Mouse (Mus musculus): ENCODE measurements around the gene Atf7ip2. TPM values are rescaled to one million over a fixed set of nuclear protein-coding genes. Genes with fewer than 3 reads are reported as not detected.
A peak's percentile ranks its signal among the peaks of the same experiment; 100 is the strongest.

Gene Atf7ip2
- polyA plus RNA-seq, 1 experiment = not detected

DNA sequence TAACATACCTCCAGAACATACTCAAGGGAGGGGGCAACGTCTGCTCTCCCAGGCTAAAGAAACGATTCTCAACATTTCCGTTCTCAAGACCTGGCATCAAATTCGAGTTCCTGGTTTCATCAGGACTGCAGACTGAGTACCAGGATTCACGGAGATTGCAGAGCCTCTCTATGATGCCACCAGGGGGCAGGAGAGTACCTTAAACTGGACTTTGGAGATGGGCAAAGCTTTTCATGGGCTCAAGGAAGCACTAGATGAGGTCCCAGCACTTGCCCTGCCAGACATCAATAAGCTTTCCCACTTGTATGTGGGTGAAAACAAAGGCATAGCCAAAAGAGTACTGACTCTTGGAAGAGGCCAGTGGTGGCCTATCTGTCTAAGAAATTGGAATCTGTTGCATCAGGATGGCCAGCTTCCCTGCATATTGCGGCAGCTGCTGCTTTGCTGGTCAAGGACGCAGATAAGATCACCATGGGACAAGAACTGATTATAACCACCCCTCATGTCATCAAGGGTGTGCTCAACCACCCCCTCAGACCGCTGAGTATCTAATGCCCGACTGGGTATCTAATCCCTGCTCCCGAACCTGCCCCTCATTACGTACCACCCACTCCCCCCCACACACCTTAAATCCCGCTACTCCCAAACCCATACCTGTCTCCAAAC, 87.9 kb downstream of the Atf7ip2 start:
- H3K4me2 ChIP-seq (ENCODE audit: low read depth) = no peak overlapping the region
- no peaks in the 10 kb centered on the region for H3K27me3 ChIP-seq (ENCODE audit: control insufficient read depth, insufficient read depth, insufficient read length)
- no peaks in the 10 kb centered on the region for H3K79me2 ChIP-seq (ENCODE audit: control insufficient read depth, insufficient read depth)
- H3K4me3 ChIP-seq = no peak overlapping the region
- TF ChIP-seq E2F4 (IDR thresholded peaks at IDR 0.05; ENCODE audit: insufficient read depth) (no peak), MYOD1 (IDR thresholded peaks at IDR 0.05; ENCODE audit: control insufficient read depth in 1 of 3, insufficient read length in 2 of 3, low read depth in 2 of 3) (peak in 1 of 3 experiments; percentile 22), CEBPB (IDR thresholded peaks at IDR 0.05; ENCODE audit: insufficient read depth, poor library complexity, severe bottlenecking) (no peak), MAX (IDR thresholded peaks at IDR 0.05; ENCODE audit: low read depth) (no peak), SRF (IDR thresholded peaks at IDR 0.05; ENCODE audit: control insufficient read depth, insufficient read length, low read depth) (no peak), USF1 (IDR thresholded peaks at IDR 0.05; ENCODE audit: low read depth) (no peak), MYOG (IDR thresholded peaks at IDR 0.05; ENCODE audit: control insufficient read depth in 1 of 3, insufficient read depth in 1 of 3, insufficient read length in 2 of 3, low read depth in 2 of 3) (peak in 2 of 3 experiments; percentile 20 to 55), TCF12 (IDR thresholded peaks at IDR 0.05; ENCODE audit: insufficient read depth, poor library complexity, severe bottlenecking) (no peak), POLR2AphosphoS2 (IDR thresholded peaks at IDR 0.05; ENCODE audit: insufficient read length, low read depth) (peak; percentile 94)
- no peak overlapping the region for H3ac ChIP-seq (ENCODE audit: control insufficient read depth, insufficient read length)
- H3K36me3 ChIP-seq (ENCODE audit: control insufficient read depth, insufficient read depth) = peaks cover 39% of the 10 kb centered on the region

DNA sequence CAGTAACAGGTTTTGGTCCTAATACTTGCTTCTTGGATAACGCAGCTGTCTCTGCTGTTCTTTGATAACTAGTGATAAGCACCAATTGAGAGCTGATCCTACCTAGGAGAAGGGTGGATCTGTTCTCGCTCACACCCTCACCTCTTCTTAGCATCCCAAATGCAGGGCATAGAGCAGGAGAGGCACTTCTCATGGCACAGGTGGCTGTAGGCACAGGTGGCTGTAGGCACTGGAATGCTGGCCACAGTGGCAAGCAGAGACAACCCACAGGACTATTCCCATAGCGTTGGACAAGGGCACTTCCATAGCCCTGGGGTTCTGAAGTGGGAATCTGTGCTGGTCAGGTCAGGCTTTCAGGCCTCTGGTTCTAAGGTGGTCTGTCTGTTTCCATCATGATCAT, 89.4 kb downstream of the Atf7ip2 start:
- no peaks in the 10 kb centered on the region for H3K79me2 ChIP-seq (ENCODE audit: control insufficient read depth, insufficient read depth)
- H3ac ChIP-seq (ENCODE audit: control insufficient read depth, insufficient read length) = no peak overlapping the region
- no peaks in the 10 kb centered on the region for H3K27me3 ChIP-seq (ENCODE audit: control insufficient read depth, insufficient read depth, insufficient read length)
- TF ChIP-seq TCF3 (IDR thresholded peaks at IDR 0.05; ENCODE audit: insufficient read length, low read depth) (no peak), POLR2AphosphoS2 (IDR thresholded peaks at IDR 0.05; ENCODE audit: insufficient read length, low read depth) (peak; percentile 78)
- H3K36me3 ChIP-seq (ENCODE audit: control insufficient read depth, insufficient read depth) = peaks cover 49% of the 10 kb centered on the region
- H3K4me2 ChIP-seq (ENCODE audit: low read depth) = no peak overlapping the region
- H3K4me3 ChIP-seq = no peak overlapping the region

DNA sequence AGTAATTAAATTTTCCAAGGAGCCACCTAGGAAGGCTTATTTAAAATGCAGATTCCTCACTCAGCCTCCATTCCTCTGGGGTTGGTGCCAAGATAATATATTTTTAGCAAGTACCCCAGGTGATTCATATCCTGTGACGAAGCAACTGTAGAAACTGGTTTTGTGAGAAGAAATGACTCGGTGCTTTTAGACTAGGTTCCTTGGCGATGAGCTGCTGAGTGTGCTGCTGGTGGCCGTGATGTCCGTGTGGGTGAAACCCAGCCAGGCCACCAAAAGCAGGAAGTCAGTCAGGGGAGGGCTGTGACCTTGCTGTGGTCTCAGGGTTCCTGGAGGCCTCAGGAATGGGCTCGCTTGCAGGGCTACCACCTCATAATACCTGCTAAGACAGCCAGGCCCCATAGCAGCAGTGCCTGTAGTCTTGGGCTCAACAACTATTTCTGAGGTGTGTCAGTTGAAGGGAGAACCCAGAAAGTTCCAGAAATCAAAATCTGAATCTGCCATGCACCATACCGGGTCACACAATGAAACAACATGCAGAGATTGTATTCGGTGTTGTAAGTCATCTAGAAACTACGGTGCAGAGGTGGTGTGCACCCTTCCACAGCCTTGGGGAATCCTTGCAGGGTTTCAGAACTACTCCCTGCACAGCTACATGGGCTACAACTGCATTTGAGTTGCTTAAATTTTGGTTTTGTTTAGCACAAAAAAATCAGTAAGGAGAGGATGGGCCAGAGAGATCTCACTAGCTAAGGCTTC, 94.2 kb downstream of the Atf7ip2 start:
- H3K27me3 ChIP-seq (ENCODE audit: control insufficient read depth, insufficient read depth, insufficient read length) = no peaks in the 10 kb centered on the region
- TF ChIP-seq MAX (IDR thresholded peaks at IDR 0.05; ENCODE audit: low read depth) = no peak
- no peak for TF ChIP-seq POLR2A (IDR thresholded peaks at IDR 0.05; ENCODE audit: insufficient read length, low read depth)
- TF ChIP-seq CEBPB (IDR thresholded peaks at IDR 0.05; ENCODE audit: insufficient read depth, poor library complexity, severe bottlenecking) = no peak
- TF ChIP-seq E2F4 (IDR thresholded peaks at IDR 0.05; ENCODE audit: insufficient read depth) = no peak
- TF ChIP-seq SRF (IDR thresholded peaks at IDR 0.05; ENCODE audit: control insufficient read depth, insufficient read length, low read depth) = no peak
- TF ChIP-seq TCF3 (IDR thresholded peaks at IDR 0.05; ENCODE audit: insufficient read length, low read depth) = no peak
- no peak for TF ChIP-seq MYOD1 (IDR thresholded peaks at IDR 0.05; ENCODE audit: control insufficient read depth in 1 of 3, insufficient read length in 2 of 3, low read depth in 2 of 3)
- TF ChIP-seq MYOG (IDR thresholded peaks at IDR 0.05; ENCODE audit: control insufficient read depth in 1 of 3, insufficient read depth in 1 of 3, insufficient read length in 2 of 3, low read depth in 2 of 3) = no peak
- no peak for TF ChIP-seq REST (IDR thresholded peaks at IDR 0.05; ENCODE audit: insufficient read depth, insufficient read length)
- no peak for TF ChIP-seq TCF12 (IDR thresholded peaks at IDR 0.05; ENCODE audit: insufficient read depth, poor library complexity, severe bottlenecking)
- peak overlapping the region; percentile 59 for H3K4me2 ChIP-seq (ENCODE audit: low read depth)
- H3K36me3 ChIP-seq (ENCODE audit: control insufficient read depth, insufficient read depth) = peaks cover 80% of the 10 kb centered on the region
- no peak overlapping the region for H3ac ChIP-seq (ENCODE audit: control insufficient read depth, insufficient read length)
- H3K4me3 ChIP-seq = no peak overlapping the region
- peaks cover 3% of the 10 kb centered on the region for H3K79me2 ChIP-seq (ENCODE audit: control insufficient read depth, insufficient read depth)

DNA sequence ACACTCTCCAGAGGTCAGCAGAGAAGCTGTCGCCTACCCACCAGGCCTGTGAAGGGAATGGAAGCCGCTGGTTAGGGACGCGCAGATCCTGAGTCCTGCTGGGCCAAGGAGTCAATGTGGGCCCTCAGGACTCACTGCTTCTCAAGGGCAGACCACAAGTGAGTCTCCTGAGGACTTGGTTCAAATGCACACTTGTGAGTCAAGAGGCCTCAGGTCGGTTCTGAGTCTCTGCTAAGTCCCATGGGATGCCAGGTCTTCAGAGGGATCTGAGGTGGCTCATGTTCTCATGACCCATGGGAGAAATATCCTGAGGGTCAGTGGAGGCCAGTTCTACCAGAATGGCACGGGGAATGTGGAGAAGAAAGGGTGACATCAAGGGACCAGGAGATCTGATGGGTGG, 95.6 kb downstream of the Atf7ip2 start:
- Histone ChIP-seq H3K4me3 (no peak overlapping the region), H3ac (ENCODE audit: control insufficient read depth, insufficient read length) (no peak overlapping the region), H3K36me3 (ENCODE audit: control insufficient read depth, insufficient read depth) (peaks cover 73% of the 10 kb centered on the region), H3K4me2 (ENCODE audit: low read depth) (no peak overlapping the region), H3K27me3 (ENCODE audit: control insufficient read depth, insufficient read depth, insufficient read length) (no peaks in the 10 kb centered on the region), H3K79me2 (ENCODE audit: control insufficient read depth, insufficient read depth) (peaks cover 12% of the 10 kb centered on the region)
- TF ChIP-seq USF1 (IDR thresholded peaks at IDR 0.05; ENCODE audit: low read depth) (no peak), E2F4 (IDR thresholded peaks at IDR 0.05; ENCODE audit: insufficient read depth) (no peak), MAX (IDR thresholded peaks at IDR 0.05; ENCODE audit: low read depth) (no peak), REST (IDR thresholded peaks at IDR 0.05; ENCODE audit: insufficient read depth, insufficient read length) (no peak), SRF (IDR thresholded peaks at IDR 0.05; ENCODE audit: control insufficient read depth, insufficient read length, low read depth) (no peak)

Measured in myocyte (in vitro differentiated cells).